Mouse (Mus musculus): ENCODE measurements at regions not wholly inside any gene's neighbourhood (a gene's known extent, or its start where the extent isn't known, plus 50 kb on each side); places are given as distances from the start of the nearest gene placed in this dataset.
"Not testable (repeated sequence)": the region's sequence is repeated elsewhere in the genome, so short reads cannot be mapped to it uniquely, and the experiment has no call there.

DNA sequence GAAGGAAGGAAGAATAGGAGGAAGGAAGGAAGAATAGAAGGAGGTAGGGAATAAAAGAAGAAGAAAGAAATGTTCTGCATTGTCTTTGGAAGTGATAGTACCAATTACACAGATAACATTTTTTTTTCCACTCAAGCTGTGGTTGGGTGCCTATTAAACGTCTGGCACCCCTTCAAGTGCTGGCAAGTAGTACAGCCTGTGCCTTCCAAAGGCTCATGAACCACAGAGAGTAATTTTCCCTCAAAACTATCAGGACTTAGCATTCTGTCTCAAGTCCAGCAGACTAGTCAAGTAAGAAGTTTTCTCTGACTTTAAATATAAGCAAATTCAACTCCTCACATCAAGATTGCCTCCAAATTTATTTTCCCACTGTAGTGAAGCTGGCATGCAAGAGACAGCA is 321.0 kb upstream of the Klf6 start:
- DNase-seq (ENCODE audit: low spot score in 2 of 2): no peak

DNA sequence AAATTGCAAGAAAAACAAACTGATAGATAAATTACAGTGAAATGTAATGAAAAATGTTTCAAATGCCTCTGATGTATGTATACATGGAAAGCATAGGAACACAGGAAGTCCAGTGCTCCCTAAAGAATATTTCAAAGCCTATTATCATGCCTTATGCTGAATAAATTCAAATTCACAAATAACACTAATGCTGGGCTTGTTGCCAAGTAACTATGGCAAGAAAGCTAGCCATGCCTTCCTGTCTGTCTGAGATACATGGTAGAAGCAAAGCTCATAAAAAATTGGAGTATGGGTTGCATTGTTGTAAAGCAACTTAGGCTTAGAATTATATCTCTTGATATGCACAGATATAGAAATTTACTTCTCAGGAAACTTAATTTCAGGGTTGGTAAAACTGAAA is 315.8 kb upstream of the Klf6 start:
- no peak for DNase-seq (ENCODE audit: low spot score in 2 of 2)

DNA sequence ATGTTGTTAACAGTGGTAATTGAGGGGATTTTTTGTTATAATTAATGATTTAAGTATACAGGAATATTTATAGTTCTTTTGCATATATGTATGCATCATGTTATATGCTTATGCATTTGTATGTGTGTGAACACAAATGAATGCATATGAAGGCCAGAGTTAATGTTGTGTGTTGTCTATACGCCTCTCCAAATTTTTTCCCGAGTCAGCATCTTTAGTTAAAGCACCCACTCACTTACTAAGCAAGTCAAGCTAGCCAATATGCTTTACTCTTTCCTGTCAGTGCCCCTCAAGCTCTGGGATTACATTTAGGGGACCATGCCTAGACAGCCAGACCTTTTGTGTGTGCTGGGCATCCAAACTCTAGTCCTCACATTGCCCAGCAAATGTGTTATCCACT is 315.3 kb upstream of the Klf6 start:
- DNase-seq (ENCODE audit: low spot score in 2 of 2): no peak

DNA sequence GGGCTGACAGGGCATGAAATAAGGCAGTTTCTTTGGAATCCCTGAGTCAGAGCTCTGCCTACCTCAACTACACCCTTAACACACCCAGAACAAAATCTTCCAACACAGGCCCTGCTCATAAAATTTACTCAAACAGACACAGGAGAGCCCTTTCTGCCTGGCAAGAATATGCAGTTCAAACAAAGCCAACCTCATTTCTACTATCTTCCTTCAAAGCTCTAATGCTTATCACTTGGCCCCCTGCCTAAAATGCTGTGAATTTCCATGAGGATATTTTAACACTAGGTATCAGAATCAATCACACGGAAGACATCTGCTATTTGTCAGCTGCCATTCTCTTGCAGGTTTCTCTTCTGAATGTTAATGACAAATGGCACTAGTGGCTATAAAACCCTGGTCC is 314.3 kb upstream of the Klf6 start:
- peak in 1 of 2 experiments; percentile 22 for DNase-seq (ENCODE audit: low spot score in 2 of 2)

DNA sequence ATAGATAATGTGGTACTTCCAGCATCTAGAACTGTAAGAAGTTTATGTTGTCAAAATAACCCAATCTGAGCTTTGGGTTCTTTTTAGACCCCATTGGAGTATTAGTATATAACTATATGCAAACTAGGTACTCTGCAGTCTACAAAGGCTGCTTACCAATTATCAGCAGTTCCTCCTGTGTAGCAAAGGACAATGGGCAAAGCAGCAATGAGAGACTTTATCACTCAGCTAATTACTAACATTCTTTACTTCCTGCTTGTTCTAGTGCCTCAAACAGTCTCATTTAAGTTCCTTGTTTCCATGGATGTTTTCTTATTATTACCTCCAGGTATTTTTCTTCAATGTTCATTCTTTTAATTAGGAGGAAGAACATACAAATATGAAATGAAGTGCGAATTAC is 312.5 kb upstream of the Klf6 start:
- no peak for DNase-seq (ENCODE audit: low spot score in 2 of 2)

DNA sequence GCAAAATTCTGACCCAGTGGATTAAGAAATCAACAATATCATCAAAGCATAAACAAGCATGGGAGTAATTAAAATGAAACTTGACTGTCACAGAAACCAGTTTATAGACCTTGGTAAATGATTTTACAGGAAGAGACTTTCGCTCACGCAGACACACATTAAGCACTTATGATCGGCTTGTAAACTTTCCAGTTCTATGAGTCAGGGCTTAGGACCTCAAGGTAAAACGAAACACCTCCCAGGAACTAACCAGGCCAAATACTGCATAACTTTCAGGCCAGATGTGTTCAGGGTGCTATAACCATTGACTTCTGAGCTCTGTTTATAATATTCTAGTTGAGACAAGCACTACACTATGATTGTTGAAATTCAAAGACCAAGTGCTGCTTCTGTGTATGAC is 312.1 kb upstream of the Klf6 start:
- DNase-seq (ENCODE audit: low spot score in 2 of 2): no peak

DNA sequence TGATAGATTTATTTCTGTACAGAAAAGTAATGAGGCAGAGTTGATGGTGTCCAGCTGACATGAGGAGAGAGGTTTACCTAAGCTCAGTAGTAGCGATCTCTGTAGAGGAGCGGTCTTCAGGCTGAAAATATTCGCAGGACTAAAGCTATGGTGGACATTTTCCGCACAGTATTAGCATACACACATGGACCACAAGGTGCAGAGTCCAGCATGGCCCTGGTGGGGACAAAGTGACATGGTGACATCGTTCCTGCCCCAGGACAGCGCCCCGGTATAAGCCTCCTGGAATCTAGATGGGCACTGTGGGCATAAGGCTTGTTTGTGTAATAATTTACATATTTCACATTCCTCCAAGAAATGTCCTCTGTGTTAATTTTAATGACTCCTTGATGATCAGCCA is 311.5 kb upstream of the Klf6 start:
- no peak for DNase-seq (ENCODE audit: low spot score in 2 of 2)

DNA sequence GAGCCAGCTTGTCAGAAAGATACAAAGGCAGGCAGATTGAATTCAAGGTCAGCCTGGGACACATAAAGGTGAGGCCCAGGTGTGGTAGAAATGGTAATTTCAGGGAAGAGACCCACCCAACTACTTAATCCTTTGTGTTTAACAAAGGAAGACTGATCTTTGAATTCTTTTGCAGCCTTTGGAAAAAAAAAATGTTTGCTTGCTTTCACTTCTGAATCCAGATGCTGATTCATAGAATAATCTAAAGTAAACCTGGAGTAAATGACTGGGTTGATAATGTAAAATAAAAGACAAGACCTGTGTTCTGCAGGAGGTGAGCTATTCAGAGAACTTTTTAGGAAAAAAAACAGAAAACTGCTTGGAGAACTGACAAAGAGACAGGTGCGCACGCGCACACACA is 310.9 kb upstream of the Klf6 start:
- DNase-seq (ENCODE audit: low spot score in 2 of 2): no peak

DNA sequence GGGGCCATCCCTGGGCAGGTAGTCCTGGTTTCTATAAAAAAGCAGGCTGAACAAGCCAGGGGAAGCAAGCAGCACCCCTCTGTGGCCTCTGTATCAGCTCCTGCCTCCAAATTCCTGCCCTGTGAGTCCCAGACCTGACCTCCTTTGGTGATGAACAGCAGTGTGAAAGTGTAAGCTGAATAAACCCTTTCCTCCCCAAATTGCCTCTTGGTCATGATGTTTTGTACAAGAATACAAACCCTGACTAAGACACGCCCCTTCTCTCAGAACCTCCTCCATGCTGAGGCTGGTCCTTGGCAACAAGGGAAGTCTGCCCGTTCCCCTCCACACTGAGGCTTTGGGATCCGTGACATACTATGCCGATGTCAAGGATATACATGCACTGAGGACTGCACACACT is 310.2 kb upstream of the Klf6 start:
- DNase-seq (ENCODE audit: low spot score in 2 of 2): no peak

DNA sequence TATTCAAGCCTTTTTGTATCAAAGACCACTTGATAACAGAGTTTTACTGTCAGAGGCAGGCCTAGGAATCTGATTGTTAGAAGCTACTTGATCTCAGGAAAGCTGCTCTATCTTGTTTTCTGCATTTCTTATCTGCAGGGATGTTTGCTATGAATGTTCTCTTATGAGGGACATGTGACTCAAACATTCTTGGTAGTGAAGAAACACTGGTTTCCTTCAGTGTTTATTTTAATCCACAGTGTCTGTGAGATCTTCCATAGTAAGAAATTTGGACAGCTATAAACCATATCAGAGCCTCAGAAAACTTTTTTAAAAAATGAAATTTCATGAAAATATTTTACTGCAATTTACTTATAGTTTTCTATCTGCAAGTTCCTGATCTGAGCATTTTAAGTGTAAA is 307.8 kb upstream of the Klf6 start:
- no peak for DNase-seq (ENCODE audit: low spot score in 2 of 2)

DNA sequence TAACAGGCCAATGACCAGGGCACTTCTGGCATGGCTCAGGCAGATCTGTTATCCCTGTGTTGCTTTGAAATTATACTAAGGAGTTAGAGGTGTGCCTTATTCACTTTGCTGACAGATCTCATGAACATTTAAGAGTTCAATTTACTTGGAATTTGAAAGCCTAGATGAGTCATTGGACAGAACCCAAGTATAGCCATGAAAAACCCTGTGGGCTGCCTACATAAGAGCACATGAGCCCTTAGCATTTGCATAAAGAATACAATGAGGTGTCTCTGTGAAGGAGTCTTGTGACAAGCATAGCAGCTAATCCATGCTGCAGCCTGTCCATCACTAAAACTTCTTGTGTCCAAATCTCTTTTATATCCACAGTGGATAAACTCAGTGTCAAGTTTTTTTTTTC is 303.2 kb upstream of the Klf6 start:
- DNase-seq (ENCODE audit: low spot score in 2 of 2): no peak

DNA sequence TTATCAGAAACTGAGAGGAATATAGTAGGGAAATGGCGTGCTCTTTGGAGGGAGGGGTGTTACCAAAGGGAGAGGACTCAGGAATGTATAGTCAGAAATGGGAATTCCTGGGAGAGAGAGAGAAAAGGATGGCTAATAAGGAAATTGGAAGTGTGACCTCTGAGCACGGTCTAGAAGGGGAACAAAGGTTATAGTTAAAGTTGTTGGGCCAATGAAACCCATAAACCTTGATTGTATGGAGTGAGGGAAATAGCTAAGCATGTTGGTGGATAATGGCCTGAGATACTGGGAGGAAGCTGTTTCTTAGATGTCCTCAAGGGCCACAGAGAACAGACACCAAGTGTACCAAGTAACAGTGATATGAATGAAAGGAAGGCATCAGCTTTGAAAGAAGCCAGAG is 294.8 kb upstream of the Klf6 start:
- no peak for DNase-seq (ENCODE audit: low spot score in 2 of 2)

DNA sequence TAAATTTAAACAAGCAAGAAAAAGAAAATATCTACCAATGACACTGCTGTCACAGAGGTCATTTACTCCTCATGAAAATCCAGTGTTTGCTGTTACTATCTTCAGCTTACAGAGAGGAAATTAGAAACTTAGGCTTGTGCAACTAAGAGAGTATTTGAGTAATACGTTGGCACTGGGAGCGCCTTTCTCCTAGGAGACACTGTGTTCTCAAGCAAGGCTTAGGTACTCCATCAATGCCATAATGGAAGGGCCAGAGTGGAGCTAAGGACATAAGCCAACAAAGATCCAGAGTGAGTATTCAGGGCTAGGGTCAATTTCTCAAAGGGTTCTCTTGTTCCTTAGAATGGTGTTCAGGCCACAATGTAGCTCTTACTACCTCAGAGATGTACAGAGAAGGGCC is 294.4 kb upstream of the Klf6 start:
- DNase-seq (ENCODE audit: low spot score in 2 of 2): peak in 1 of 2 experiments; percentile 11

DNA sequence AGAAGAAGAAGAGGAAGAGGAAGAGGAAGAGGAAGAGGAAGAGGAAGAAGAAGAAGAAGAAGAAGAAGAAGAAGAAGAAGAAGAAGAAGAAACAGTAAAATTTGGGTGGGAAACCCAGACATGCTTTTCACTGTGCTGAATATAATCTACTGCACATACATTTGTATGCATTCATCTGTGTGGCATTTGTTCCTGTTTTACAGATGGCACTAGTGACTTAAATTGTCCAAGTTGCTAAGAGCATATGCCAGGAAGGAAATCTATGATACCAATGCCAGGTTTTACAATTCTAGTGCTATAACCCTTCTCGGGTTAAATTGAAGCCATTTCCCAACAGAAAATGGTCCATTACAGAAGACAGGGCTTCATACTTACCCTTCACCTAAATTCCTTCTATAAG is 291.7 kb upstream of the Klf6 start:
- DNase-seq (ENCODE audit: low spot score in 2 of 2): no peak

DNA sequence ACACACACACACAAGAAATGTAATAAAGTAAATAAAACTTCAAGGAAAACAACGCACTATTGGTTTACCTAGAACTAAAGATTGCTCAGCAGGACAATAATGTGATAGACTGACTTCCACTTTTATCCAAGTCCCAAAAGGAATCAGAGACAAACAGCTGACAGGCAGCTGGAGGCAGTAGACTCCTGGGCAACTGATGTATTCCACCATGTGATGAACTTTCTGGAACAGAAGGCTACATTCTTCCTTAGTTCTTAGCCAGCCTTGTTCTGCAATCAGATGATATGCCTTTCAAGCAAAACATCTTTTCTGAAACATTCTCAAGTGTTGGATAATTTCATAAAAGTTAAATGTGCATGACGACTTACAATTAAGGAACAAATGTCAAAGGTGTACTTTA is 290.9 kb upstream of the Klf6 start:
- peak in 1 of 2 experiments; percentile 9 for DNase-seq (ENCODE audit: low spot score in 2 of 2)

DNA sequence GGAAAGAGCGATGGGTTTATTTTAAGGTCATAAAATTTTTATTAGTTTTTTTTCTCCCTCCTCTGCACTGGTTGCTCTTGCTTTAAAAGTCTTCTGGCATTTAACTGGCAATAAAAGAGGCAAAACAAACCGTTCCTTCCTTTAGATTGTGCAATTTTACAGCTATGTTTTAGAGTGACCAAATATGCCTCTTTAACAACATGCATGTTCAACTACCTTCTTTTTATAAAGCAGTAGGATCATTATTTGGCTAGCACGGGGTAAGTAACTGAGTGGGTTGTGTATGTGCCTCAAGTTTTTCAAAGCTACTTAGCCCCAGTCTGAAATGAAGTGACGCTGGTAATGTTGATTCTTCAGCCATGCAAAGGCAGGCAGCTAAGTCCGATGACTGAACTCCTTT is 284.7 kb upstream of the Klf6 start:
- no peak for DNase-seq (ENCODE audit: low spot score in 2 of 2)

DNA sequence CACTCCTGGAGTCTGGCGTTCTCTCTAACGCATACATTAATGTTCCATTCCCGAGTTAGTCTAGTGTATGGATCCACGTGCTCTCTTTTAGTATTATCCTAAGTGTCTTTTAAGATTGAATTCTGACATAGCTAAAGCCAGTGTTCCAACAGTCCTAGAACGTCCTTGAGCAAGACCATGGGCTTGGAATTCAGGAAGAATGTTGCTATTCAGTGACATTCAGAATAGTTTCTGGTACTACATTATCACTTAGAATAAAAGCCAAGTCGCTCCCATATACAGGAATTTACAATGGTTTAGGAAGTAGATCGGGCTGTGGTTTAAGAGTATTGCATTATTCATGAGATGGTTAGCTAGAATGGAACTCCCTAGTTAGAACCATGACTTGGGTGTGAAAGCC is 277.6 kb upstream of the Klf6 start:
- not testable (repeated sequence) for DNase-seq (ENCODE audit: low spot score in 2 of 2)

DNA sequence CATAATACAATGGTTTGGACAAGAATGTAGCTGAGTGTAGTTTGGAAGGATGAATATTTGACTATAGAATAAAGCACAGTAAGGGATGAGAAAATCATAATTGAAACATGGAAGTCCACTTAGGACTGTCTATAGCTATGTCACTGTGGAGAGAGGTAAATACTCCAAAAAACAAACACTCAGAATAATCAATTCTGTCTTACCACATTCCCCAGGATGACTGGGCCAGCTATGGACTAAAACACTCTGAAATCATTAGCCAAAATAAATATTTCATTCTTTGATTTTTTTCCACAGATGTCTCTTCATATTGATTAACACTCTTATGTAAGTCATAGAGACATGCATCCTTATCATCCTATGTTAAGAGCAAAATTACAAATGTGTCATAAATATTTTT is 274.1 kb upstream of the Klf6 start:
- no peak for DNase-seq (ENCODE audit: low spot score in 2 of 2)

DNA sequence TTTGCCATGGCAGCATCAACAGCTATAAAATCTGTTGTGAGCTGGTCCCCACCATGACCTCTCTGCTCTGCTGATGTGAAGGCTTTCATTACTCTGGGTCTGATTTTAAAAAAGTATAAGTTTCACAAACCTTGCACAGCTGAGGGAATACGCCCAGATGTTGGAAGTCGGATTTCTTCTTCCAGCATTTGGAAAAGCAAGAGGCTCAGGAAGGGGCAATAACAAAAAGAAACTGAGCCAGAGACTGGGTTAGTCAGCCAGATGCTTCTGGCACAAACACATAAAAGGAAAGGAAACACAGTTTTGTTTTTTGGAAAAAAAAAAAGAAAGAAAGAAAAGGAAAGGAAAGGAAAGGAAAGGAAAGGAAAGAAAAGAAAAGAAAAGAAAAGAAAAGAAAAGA is 270.0 kb upstream of the Klf6 start:
- peak; percentile 37 to 51 for DNase-seq (ENCODE audit: low spot score in 2 of 2)

DNA sequence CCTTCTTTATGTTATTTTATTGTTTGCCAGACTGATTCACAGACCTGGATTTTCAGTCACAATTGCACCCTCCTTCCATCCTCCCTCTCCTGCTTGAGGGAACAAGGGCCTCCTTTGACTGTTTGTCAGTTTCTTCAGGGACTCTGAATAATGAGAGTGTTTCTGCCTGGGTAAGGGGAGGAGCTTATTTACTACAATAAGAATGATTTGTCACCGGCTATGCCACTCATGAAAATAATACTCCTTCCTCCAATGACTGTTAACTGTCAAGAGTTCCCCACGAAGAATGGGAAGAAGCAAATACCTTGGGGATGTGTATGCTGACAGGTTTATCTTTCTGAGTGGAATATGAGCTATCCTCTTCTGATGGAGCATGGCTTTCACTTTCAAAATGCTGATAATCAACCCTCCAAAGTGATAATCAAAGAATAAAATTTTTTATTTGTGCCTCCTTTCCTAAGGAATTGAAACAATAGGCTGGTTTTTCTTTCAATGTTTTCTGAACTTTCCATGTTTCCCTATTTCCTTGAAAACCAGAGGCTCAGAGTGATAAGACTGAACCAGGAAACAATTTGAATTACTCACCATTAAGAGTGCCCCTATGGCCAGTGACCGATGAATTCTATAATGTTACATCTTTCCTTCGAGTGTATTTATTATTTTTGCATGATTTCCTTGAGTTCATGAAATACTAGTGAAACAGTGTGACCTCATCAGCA is 269.3 kb upstream of the Klf6 start:
- peak; percentile 27 to 41 for DNase-seq (ENCODE audit: low spot score in 2 of 2)

DNA sequence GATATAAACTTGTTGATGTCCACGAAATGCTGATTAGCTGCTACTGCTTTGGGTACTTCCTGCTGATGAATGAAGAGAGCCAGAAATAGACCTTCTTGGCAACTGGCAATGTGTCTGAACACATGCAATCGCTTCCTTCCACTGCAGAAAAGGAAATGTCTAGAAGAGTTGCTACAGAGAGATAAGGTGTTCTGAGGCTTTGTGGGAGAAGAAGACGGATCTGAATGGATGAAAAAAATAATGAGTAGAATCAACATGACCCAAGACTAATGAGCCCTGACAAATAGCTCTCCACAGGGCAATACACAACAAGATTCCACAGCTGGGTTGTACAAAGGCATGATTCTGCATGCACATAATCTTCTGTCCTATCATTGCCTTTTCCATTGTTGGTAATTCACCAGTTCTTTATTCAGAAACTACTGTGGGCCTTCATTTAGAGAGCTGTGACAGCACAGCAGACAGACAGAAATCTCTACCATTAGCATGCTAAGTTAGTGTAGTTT is 268.7 kb upstream of the Klf6 start:
- DNase-seq (ENCODE audit: low spot score in 2 of 2): peak; percentile 84 to 91

DNA sequence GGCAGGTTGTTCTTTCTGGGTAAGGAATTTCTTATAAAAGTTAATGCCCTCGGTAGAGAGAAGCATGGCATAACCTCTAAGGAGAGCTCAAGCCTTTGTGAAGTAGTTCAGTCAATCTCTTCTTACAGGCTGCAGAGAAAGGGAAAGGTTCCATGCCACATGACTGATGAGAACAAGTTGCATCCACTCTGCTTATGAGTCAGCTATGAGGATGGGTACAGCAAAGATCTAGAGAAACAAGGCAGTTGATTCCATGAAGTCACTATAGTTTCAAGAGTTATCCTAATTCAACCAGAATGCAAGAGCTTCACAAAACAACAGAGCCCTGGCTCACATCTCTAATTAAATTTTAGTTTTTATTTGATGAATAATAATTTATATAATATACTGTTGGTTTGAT is 259.6 kb upstream of the Klf6 start:
- no peak for DNase-seq (ENCODE audit: low spot score in 2 of 2)

DNA sequence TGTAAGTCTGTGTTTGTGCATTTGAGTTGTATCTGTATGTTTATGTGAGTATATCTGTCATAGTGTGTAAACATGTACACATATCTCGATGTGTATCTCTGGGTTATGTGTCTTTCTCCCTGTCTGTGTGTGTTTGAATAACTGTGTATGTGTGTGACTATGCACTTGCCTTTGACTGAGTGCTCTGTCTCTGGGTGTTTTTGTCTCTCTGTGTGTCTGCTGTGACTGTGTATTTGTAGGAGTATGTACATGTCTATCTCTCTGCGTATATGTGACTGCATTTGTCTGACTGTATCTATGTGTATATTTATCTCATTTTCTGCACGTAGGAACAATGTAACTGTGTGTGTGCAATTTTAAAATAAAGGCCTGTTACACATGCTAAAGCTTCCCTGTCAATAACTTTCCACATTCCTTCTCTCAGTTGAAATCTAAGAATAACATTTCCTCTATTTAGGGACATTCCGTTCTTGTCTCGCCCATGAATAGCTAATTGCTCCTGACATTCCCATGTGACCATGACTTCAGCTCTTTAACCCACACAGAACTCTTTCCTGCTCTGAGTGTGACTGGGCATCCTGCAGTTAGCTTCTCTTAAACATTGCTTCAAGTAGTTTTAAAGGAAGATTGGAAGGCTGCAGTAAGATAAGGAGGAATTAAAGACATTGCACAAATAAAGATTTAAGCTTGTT is 257.2 kb upstream of the Klf6 start:
- DNase-seq (ENCODE audit: low spot score in 2 of 2): peak; percentile 85 to 88

DNA sequence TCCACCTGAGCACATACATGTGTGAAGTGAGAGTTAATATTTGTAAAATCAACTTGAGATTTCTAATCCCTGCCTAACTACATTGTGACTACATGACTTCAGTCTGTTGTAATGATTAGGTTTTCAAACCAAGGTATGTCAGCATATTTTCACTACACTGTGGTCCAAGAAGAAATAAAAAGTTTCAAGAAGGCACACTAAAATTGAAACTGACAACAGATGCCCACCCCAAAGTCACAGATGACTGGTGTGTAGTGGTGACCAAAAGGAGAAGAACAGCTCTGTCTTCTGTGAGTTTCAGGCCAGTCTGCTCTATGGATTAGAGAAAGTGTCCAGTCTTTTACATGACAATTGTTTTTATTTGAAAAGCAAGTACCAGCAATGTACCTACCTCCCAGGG is 255.9 kb upstream of the Klf6 start:
- DNase-seq (ENCODE audit: low spot score in 2 of 2): peak in 1 of 2 experiments; percentile 20
